In the genomic region with DNA sequence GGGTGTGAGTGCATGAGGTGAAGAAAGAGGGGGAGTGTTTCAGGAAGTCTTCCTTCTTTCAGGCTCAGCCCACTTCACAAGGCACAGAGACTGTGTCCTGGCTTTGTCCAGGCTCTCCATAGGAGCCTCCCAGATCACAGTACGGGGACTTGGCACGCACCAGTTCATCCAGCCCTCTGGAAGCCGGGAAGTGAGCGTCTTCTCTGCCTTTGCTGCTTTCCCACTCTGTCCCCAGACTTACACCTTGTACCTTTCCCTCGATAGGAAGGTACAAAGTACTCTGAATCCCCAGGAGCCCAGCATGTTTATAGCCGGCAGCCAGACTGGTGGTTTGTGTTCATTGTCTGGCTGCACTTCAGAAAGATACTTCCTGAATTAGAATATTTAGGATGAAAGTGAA, we compare ENCODE assay signal across 26 mouse cellular contexts. TPM values are rescaled to one million over a fixed set of nuclear protein-coding genes. Genes with fewer than 3 reads are reported as not detected.
DNase-seq lines count a peak whose midpoint lies in the region; ATAC-seq and TF ChIP-seq lines count a peak whose summit lies in the region.
"Had no signal": no experiment of that assay in that cellular context is flagged by ENCODE, and none has a peak within 500 bp of the region (broad histone marks: within the 10 kb centered on the region; RNA-seq: fewer than 3 reads in every experiment).

No protein-coding gene starts in this region.

- H3K27me3 ChIP-seq in kidney, embryonic 14.5 days (ENCODE audit: control insufficient read depth, insufficient read depth, low read length), result no peaks in the 10 kb centered on the region
- no peaks in the 10 kb centered on the region for H3K27me3 ChIP-seq in intestine, postnatal 0 days (replicated peaks; ENCODE audit: control insufficient read depth, insufficient read depth, low read length)
- H3K27me3 ChIP-seq: forebrain, embryonic 15.5 days; heart, embryonic 13.5 days; limb, embryonic 13.5 days; liver, embryonic 12.5 days; midbrain, embryonic 12.5 days had no signal

- intact Hi-C loops in heart, postnatal 36 days (cut with DNase I), result no loop called here

- no peak overlapping the region for H3K4me3 ChIP-seq in kidney, embryonic 14.5 days (ENCODE audit: low read length)
- peak overlapping the region; percentile 1; the same call in 1 of the 2 replicates for H3K4me3 ChIP-seq in intestine, postnatal 0 days (ENCODE audit: low read depth, low read length)
- H3K4me3 ChIP-seq: embryonic facial prominence, embryonic 10.5 days; forebrain, embryonic 15.5 days; heart, embryonic 13.5 days; limb, embryonic 13.5 days; liver, embryonic 12.5 days; midbrain, embryonic 12.5 days had no signal

- no peaks in the 10 kb centered on the region for H3K4me1 ChIP-seq in kidney, embryonic 14.5 days (ENCODE audit: control insufficient read depth, insufficient read depth, low read length)
- H3K4me1 ChIP-seq in intestine, postnatal 0 days (replicated peaks; ENCODE audit: control insufficient read depth, insufficient read depth, low read length), result no peaks in the 10 kb centered on the region
- H3K4me1 ChIP-seq: embryonic facial prominence, embryonic 10.5 days; forebrain, embryonic 15.5 days; heart, embryonic 13.5 days; limb, embryonic 13.5 days; liver, embryonic 12.5 days; midbrain, embryonic 12.5 days had no signal

- H3K27ac ChIP-seq in kidney, embryonic 14.5 days (ENCODE audit: low read depth, low read length), result no peak overlapping the region
- peak overlapping the region; percentile 81 for H3K27ac ChIP-seq in intestine, postnatal 0 days (ENCODE audit: low read depth, low read length)
- H3K27ac ChIP-seq: embryonic facial prominence, embryonic 10.5 days; forebrain, embryonic 15.5 days; heart, embryonic 13.5 days; hindbrain, embryonic 14.5 days; limb, embryonic 13.5 days; liver, embryonic 12.5 days; midbrain, embryonic 12.5 days had no signal

- TF ChIP-seq CTCF in intestine, postnatal 0 days (IDR thresholded peaks at IDR 0.05; ENCODE audit: low read depth), result no peak

- peaks cover 6% of the 10 kb centered on the region; the same call in 1 of the 2 replicates for H3K9me3 ChIP-seq in kidney, embryonic 14.5 days (ENCODE audit: control insufficient read depth, low read length)
- H3K9me3 ChIP-seq in intestine, postnatal 0 days (ENCODE audit: control insufficient read depth), result no peaks in the 10 kb centered on the region
- H3K9me3 ChIP-seq: embryonic facial prominence, embryonic 10.5 days; forebrain, embryonic 15.5 days; heart, embryonic 13.5 days; liver, embryonic 12.5 days; midbrain, embryonic 12.5 days had no signal

- 61% methylated on average over 6 of the region's 6 CpGs for WGBS in kidney, embryonic 14.5 days
- 19% methylated on average over 6 of the region's 6 CpGs for WGBS in intestine, postnatal 0 days

- no peak overlapping the region for H3K9ac ChIP-seq in kidney, embryonic 14.5 days (ENCODE audit: low read depth, low read length)
- H3K9ac ChIP-seq in intestine, postnatal 0 days (ENCODE audit: low read depth, low read length), result no peak overlapping the region
- H3K9ac ChIP-seq: forebrain, embryonic 15.5 days; heart, embryonic 13.5 days; hindbrain, embryonic 14.5 days; limb, embryonic 13.5 days; liver, embryonic 12.5 days; midbrain, embryonic 12.5 days had no signal

- DNase-seq in kidney, adult 11 months, result peak; percentile 70
- peak; percentile 8 for DNase-seq in R1 (ENCODE audit: low read depth, low spot score)
- DNase-seq in kidney, postnatal 10 days, result peak; percentile 27
- no peak for DNase-seq in adrenal gland, postnatal 25 days
- no peak for DNase-seq in gastrocnemius, adult 18-20 months (ENCODE audit: low spot score)
- no peak for DNase-seq in heart, postnatal 36 days
- DNase-seq: adrenal gland, postnatal 14 days; cerebellum, adult 11-12 months; cerebellum, postnatal 10 days; gastrocnemius, postnatal 25 days; heart, adult 18-20 months; heart, postnatal 14 days; layer of hippocampus, postnatal 36 days; lung, adult 2 months; right cerebral cortex, postnatal 25 days; thymus, postnatal 14 days had no signal

- no peak for ATAC-seq in kidney, embryonic 14.5 days (ENCODE audit: low FRiP score, low TSS enrichment)
- ATAC-seq in intestine, postnatal 0 days, result peak; percentile 85
- ATAC-seq: forebrain, embryonic 15.5 days; inflammation-experienced regulatory T-cells, adult 6 months; liver, embryonic 12.5 days had no signal

- no peak overlapping the region for H3K4me2 ChIP-seq in kidney, embryonic 14.5 days (replicated peaks; ENCODE audit: low read depth, low read length)
- H3K4me2 ChIP-seq in intestine, postnatal 0 days (replicated peaks; ENCODE audit: low read depth), result peak overlapping the region; percentile 47
- H3K4me2 ChIP-seq: forebrain, embryonic 15.5 days; heart, embryonic 13.5 days; hindbrain, embryonic 14.5 days; limb, embryonic 13.5 days; liver, embryonic 12.5 days; midbrain, embryonic 12.5 days had no signal

- no peaks in the 10 kb centered on the region for H3K36me3 ChIP-seq in kidney, embryonic 14.5 days (ENCODE audit: control insufficient read depth, insufficient read depth, low read length)
- no peaks in the 10 kb centered on the region for H3K36me3 ChIP-seq in intestine, postnatal 0 days (ENCODE audit: control insufficient read depth, insufficient read depth)
- H3K36me3 ChIP-seq: embryonic facial prominence, embryonic 10.5 days; forebrain, embryonic 15.5 days; heart, embryonic 13.5 days; limb, embryonic 13.5 days; liver, embryonic 12.5 days; midbrain, embryonic 12.5 days had no signal

RNA-seq across cellular contexts. Expression of a gene that starts 1.1 kb away (rescaled TPM):
- polyA plus RNA-seq in kidney, embryonic 14.5 days (2014; fragmentation: Nextera tagmentation; extraction: Ambion mirVana), result 117 and 132 TPM in 2 replicates
- 90.6 and 97.8 TPM in 2 replicates for polyA plus RNA-seq in intestine, postnatal 0 days (2015; fragmentation: Nextera tagmentation; extraction: Ambion mirVana)
- total RNA-seq in adrenal gland, postnatal 25 days (2021), result 62.3 and 76.3 TPM in 2 replicates
- total RNA-seq in gastrocnemius, adult 18-20 months (2021), result 10 to 100 TPM; 52.2 to 55.3 TPM
- total RNA-seq in heart, postnatal 36 days (2021), result 10 to 100 TPM; 47.0 to 50.4 TPM

Comparison
In these comparisons a context has a peak if more than half of its experiments do, and no peak if none do; other contexts are left out.
1. DNase-seq: peak in kidney, adult 11 months (single experiment), R1 (single experiment) and kidney, postnatal 10 days (single experiment); none in adrenal gland, postnatal 25 days (single experiment), gastrocnemius, adult 18-20 months (single experiment) and heart, postnatal 36 days (0 of 2).